Comparison of ENCODE assay signal across 8 mouse cellular contexts in the genomic region with DNA sequence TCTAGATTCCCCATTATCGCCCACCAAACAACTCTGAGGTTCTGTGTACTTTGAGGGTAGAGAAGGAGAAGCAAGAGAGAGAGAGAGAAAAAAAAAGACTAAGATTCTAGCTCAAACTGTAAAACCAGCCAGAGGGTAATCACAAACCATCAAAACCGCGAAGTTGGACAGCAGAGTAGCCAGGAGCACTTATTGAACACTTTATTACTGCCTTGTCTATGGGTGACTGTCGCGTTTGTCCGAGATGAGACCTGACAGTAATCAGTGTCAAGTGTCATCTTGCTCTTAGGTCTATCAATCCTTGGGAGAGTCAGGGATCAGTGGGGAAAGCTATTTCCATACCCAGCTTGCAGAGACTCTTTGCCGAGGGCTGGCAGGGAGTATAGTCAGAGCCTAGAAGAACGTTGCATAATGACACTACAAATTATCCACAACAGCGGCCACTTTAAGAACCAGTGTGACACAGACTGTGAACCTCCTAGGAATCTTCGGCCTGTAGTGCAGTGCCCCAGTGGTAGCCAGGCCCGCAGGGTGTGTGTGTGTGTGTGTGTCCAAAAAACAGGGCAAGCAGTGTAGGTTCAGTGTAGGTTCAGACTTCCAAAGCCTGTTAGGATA. TPM values are rescaled to one million over a fixed set of nuclear protein-coding genes. Genes with fewer than 3 reads are reported as not detected.
A peak's percentile ranks its signal among the peaks of the same experiment; 100 is the strongest.
DNase-seq lines count a peak whose midpoint lies in the region; ATAC-seq lines count a peak whose summit lies in the region.

No protein-coding gene starts in this region.

- peaks cover 33% of the 10 kb centered on the region for H3K27me3 ChIP-seq in heart, embryonic 11.5 days (ENCODE audit: control insufficient read depth, insufficient read depth, low read length)
- peaks cover 29% of the 10 kb centered on the region for H3K27me3 ChIP-seq in embryonic facial prominence, embryonic 11.5 days (ENCODE audit: control insufficient read depth, insufficient read depth, low read length)
- H3K27me3 ChIP-seq in hindbrain, embryonic 15.5 days: peaks cover 44% of the 10 kb centered on the region
- H3K27me3 ChIP-seq in midbrain, embryonic 16.5 days (ENCODE audit: control insufficient read depth, insufficient read depth, low read depth, low read length): peaks cover 47% of the 10 kb centered on the region

- 13% methylated on average over 11 of the region's 11 CpGs for WGBS in heart, embryonic 11.5 days (ENCODE audit: insufficient replicate concordance)
- WGBS in embryonic facial prominence, embryonic 11.5 days: 18% methylated on average over 11 of the region's 11 CpGs
- 23% methylated on average over 11 of the region's 11 CpGs for WGBS in hindbrain, embryonic 15.5 days
- WGBS in midbrain, embryonic 16.5 days: 23% methylated on average over 11 of the region's 11 CpGs

- peaks cover 13% of the 10 kb centered on the region for H3K4me1 ChIP-seq in heart, embryonic 11.5 days (ENCODE audit: control insufficient read depth, insufficient read depth, low read length)
- peaks cover 8% of the 10 kb centered on the region for H3K4me1 ChIP-seq in embryonic facial prominence, embryonic 11.5 days (ENCODE audit: control insufficient read depth, insufficient read depth, low read length)
- peaks cover 29% of the 10 kb centered on the region for H3K4me1 ChIP-seq in hindbrain, embryonic 15.5 days (replicated peaks)
- peaks cover 15% of the 10 kb centered on the region for H3K4me1 ChIP-seq in midbrain, embryonic 16.5 days (ENCODE audit: control insufficient read depth, insufficient read depth, low read length)

- intact Hi-C loops in heart, postnatal 36 days (cut with DNase I): loop anchor here (2.0 to 10.0 kb wide), 4 partner anchors 17 to 591 kb away; partner anchors contain the start of gene Prkce

- H3K9ac ChIP-seq in heart, embryonic 11.5 days (ENCODE audit: low read depth, low read length): peak overlapping the region; percentile 46
- no peak overlapping the region for H3K9ac ChIP-seq in embryonic facial prominence, embryonic 11.5 days (replicated peaks; ENCODE audit: low read length)
- H3K9ac ChIP-seq in hindbrain, embryonic 15.5 days: no peak overlapping the region; the same call in 1 of the 2 replicates
- H3K9ac ChIP-seq in midbrain, embryonic 16.5 days (ENCODE audit: low read depth, low read length): 0 out of 2 replicates have a peak overlapping the region, but pooled peaks have one; percentile 28

- no peak overlapping the region for H3K27ac ChIP-seq in heart, embryonic 11.5 days (ENCODE audit: low read depth, low read length)
- no peak overlapping the region for H3K27ac ChIP-seq in embryonic facial prominence, embryonic 11.5 days (replicated peaks; ENCODE audit: low read depth, low read length)
- H3K27ac ChIP-seq in hindbrain, embryonic 15.5 days (replicated peaks): no peak overlapping the region
- H3K27ac ChIP-seq in midbrain, embryonic 16.5 days (ENCODE audit: low read length): no peak overlapping the region

- DNase-seq in heart, postnatal 36 days: no peak
- DNase-seq in embryonic facial prominence, embryonic 11.5 days (ENCODE audit: low spot score): no peak
- DNase-seq in thymus, postnatal 14 days: no peak
- DNase-seq in thymus, postnatal 0 days (ENCODE audit: low spot score): no peak
- DNase-seq in cerebellum, postnatal 36 days: no peak

- H3K4me3 ChIP-seq in heart, embryonic 11.5 days (ENCODE audit: low read depth, low read length): peak overlapping the region; percentile 55
- H3K4me3 ChIP-seq in embryonic facial prominence, embryonic 11.5 days (ENCODE audit: low read depth, low read length): no peak overlapping the region; the same call in 1 of the 2 replicates
- H3K4me3 ChIP-seq in hindbrain, embryonic 15.5 days: peak overlapping the region; percentile 49
- peak overlapping the region; percentile 48 for H3K4me3 ChIP-seq in midbrain, embryonic 16.5 days (ENCODE audit: low read depth, low read length)

- no peak for ATAC-seq in heart, embryonic 11.5 days (replicated peaks; ENCODE audit: insufficient number of reproducible peaks, low FRiP score, low TSS enrichment)
- no peak for ATAC-seq in embryonic facial prominence, embryonic 11.5 days (replicated peaks; ENCODE audit: insufficient number of reproducible peaks, low FRiP score, low TSS enrichment, low read depth)
- ATAC-seq in hindbrain, embryonic 15.5 days (ENCODE audit: low FRiP score, low read depth): no peak
- ATAC-seq in midbrain, embryonic 16.5 days: no peak

- H3K9me3 ChIP-seq in heart, embryonic 11.5 days (replicated peaks; ENCODE audit: control insufficient read depth, low read length): no peaks in the 10 kb centered on the region
- H3K9me3 ChIP-seq in embryonic facial prominence, embryonic 11.5 days (replicated peaks; ENCODE audit: control insufficient read depth, low read length): no peaks in the 10 kb centered on the region
- no peaks in the 10 kb centered on the region for H3K9me3 ChIP-seq in hindbrain, embryonic 15.5 days
- H3K9me3 ChIP-seq in midbrain, embryonic 16.5 days (replicated peaks; ENCODE audit: control insufficient read depth, low read length, poor library complexity, severe bottlenecking): no peaks in the 10 kb centered on the region

- peak overlapping the region; percentile 87 for H3K4me2 ChIP-seq in heart, embryonic 11.5 days
- peak overlapping the region; percentile 89 for H3K4me2 ChIP-seq in embryonic facial prominence, embryonic 11.5 days (ENCODE audit: low read depth, low read length)
- H3K4me2 ChIP-seq in hindbrain, embryonic 15.5 days: peak overlapping the region; percentile 97
- H3K4me2 ChIP-seq in midbrain, embryonic 16.5 days (ENCODE audit: low read length): peak overlapping the region; percentile 97

- no peaks in the 10 kb centered on the region for H3K36me3 ChIP-seq in heart, embryonic 11.5 days (ENCODE audit: control insufficient read depth, insufficient read depth, low read length)
- no peaks in the 10 kb centered on the region for H3K36me3 ChIP-seq in embryonic facial prominence, embryonic 11.5 days (replicated peaks; ENCODE audit: control insufficient read depth, insufficient read depth, low read depth, low read length)
- H3K36me3 ChIP-seq in hindbrain, embryonic 15.5 days: no peaks in the 10 kb centered on the region
- no peaks in the 10 kb centered on the region for H3K36me3 ChIP-seq in midbrain, embryonic 16.5 days (ENCODE audit: control insufficient read depth, insufficient read depth, low read length)

RNA-seq across cellular contexts. Expression of gene Epas1, which starts 2.2 kb away (rescaled TPM):
- polyA plus RNA-seq in heart, embryonic 11.5 days (2014; fragmentation: Nextera tagmentation; extraction: Ambion mirVana): 11.5 and 14.8 TPM in 2 replicates
- 100 to 1,000 TPM; 239 to 306 TPM for total RNA-seq in heart, postnatal 36 days (2021)
- 6.5 and 6.7 TPM in 2 replicates for polyA plus RNA-seq in embryonic facial prominence, embryonic 11.5 days (2014; fragmentation: Nextera tagmentation; extraction: Ambion mirVana)
- 5.7 and 6.3 TPM in 2 replicates for polyA plus RNA-seq in hindbrain, embryonic 15.5 days (2015; fragmentation: Nextera tagmentation; extraction: Ambion mirVana)
- 4.8 and 5.4 TPM in 2 replicates for polyA plus RNA-seq in midbrain, embryonic 16.5 days (2015; fragmentation: Nextera tagmentation; extraction: Ambion mirVana)
- 1.6 and 2.4 TPM in 2 replicates for polyA plus RNA-seq in thymus, postnatal 0 days (2015; fragmentation: Nextera tagmentation; extraction: Ambion mirVana)

Comparison
In these comparisons a context has a peak if more than half of its experiments do, and no peak if none do; other contexts are left out.
1. H3K9ac ChIP-seq: peak in heart, embryonic 11.5 days (single experiment) and midbrain, embryonic 16.5 days (single experiment); none in embryonic facial prominence, embryonic 11.5 days (single experiment) and hindbrain, embryonic 15.5 days (single experiment).
2. Peak in every context shown above with its lines, with median percentiles within 50 percentile points of each other: H3K4me2 ChIP-seq.